Mouse (Mus musculus): ENCODE measurements around the gene Klhdc8b. TPM values are rescaled to one million over a fixed set of nuclear protein-coding genes. Genes with fewer than 3 reads are reported as not detected.

Gene Klhdc8b
- total RNA-seq, 2 experiments from 2014 or later: 25.6 to 34.8 TPM

Other genes with a start within 250 kb of the Klhdc8b start
- gene Dag1, start 197.6 kb downstream of the Klhdc8b start, total RNA-seq (2021): 100 to 1,000 TPM; 168 to 192 TPM
- gene Nicn1, start 171.2 kb downstream of the Klhdc8b start, total RNA-seq (2021): 10 to 100 TPM; 20.2 to 28.6 TPM
- 10 to 100 TPM in 1 of 2 experiments, 1 to 10 TPM in 1; 9.3 to 14.7 TPM for gene Amt, start 164.7 kb downstream of the Klhdc8b start, total RNA-seq (2021)
- gene Rhoa, start 155.5 kb downstream of the Klhdc8b start, total RNA-seq (2021): 100 to 1,000 TPM; 352 to 357 TPM
- gene Tcta, start 155.4 kb downstream of the Klhdc8b start, total RNA-seq (2021): 10 to 100 TPM; 28.9 to 36.6 TPM
- 100 to 1,000 TPM; 424 to 480 TPM for gene Gpx1, start 122.7 kb downstream of the Klhdc8b start, total RNA-seq (2021)
- gene Usp4, start 113.7 kb downstream of the Klhdc8b start, total RNA-seq (2021): 100 to 1,000 TPM; 101 to 111 TPM
- gene 1700102P08Rik, start 68.8 kb downstream of the Klhdc8b start, total RNA-seq (2021): 1 to 10 TPM in 1 of 2 experiments, under 1 TPM in 1; 0.63 to 1.4 TPM
- not detected for gene Ccdc36, start 33.1 kb downstream of the Klhdc8b start, total RNA-seq (2021)
- not detected for gene BC048562, start 25.1 kb downstream of the Klhdc8b start, total RNA-seq (2021)
- gene Ccdc71, start 1.1 kb downstream of the Klhdc8b start, total RNA-seq (2021): 10 to 100 TPM; 39.3 to 43.6 TPM
- 100 to 1,000 TPM; 108 to 131 TPM for gene Lamb2, start 18.2 kb upstream of the Klhdc8b start, total RNA-seq (2021)
- gene Usp19, start 29.0 kb upstream of the Klhdc8b start, total RNA-seq (2021): 100 to 1,000 TPM; 124 to 156 TPM
- 100 to 1,000 TPM; 137 to 147 TPM for gene Qars, start 46.1 kb upstream of the Klhdc8b start, total RNA-seq (2021)
- gene Qrich1, start 55.2 kb upstream of the Klhdc8b start, total RNA-seq (2021): 100 to 1,000 TPM; 108 to 129 TPM
- 10 to 100 TPM; 80.6 to 83.7 TPM for gene Impdh2, start 98.7 kb upstream of the Klhdc8b start, total RNA-seq (2021)
- gene Ndufaf3, start 105.9 kb upstream of the Klhdc8b start, total RNA-seq (2021): 10 to 100 TPM; 64.1 to 68.2 TPM
- gene Dalrd3, start 108.3 kb upstream of the Klhdc8b start, total RNA-seq (2021): 10 to 100 TPM; 42.3 to 51.9 TPM
- 100 to 1,000 TPM in 1 of 2 experiments, 10 to 100 TPM in 1; 93.8 to 126 TPM for gene Wdr6, start 117.2 kb upstream of the Klhdc8b start, total RNA-seq (2021)
- 1 to 10 TPM; 6.1 to 9.6 TPM for gene P4htm, start 136.1 kb upstream of the Klhdc8b start, total RNA-seq (2021)
- gene Arih2, start 187.8 kb upstream of the Klhdc8b start, total RNA-seq (2021): 10 to 100 TPM; 56.1 to 59.9 TPM
- gene Slc25a20, start 200.5 kb upstream of the Klhdc8b start, total RNA-seq (2021): 100 to 1,000 TPM; 405 to 421 TPM
- 10 to 100 TPM; 31.3 to 45.1 TPM for gene Prkar2a, start 227.7 kb upstream of the Klhdc8b start, total RNA-seq (2021)